Mouse (Mus musculus) kidney, postnatal 36 days (tissue): Measurements from ENCODE around the gene Atn1.

ENCODE experiments used
- DNase-seq, 2 experiments: peaks; one replicate each; pipeline ENCODE4 v3.0.0; 2021 to 2022; ENCODE audit warnings: mixed read lengths in 2 of 2

Gene Atn1

DNA sequence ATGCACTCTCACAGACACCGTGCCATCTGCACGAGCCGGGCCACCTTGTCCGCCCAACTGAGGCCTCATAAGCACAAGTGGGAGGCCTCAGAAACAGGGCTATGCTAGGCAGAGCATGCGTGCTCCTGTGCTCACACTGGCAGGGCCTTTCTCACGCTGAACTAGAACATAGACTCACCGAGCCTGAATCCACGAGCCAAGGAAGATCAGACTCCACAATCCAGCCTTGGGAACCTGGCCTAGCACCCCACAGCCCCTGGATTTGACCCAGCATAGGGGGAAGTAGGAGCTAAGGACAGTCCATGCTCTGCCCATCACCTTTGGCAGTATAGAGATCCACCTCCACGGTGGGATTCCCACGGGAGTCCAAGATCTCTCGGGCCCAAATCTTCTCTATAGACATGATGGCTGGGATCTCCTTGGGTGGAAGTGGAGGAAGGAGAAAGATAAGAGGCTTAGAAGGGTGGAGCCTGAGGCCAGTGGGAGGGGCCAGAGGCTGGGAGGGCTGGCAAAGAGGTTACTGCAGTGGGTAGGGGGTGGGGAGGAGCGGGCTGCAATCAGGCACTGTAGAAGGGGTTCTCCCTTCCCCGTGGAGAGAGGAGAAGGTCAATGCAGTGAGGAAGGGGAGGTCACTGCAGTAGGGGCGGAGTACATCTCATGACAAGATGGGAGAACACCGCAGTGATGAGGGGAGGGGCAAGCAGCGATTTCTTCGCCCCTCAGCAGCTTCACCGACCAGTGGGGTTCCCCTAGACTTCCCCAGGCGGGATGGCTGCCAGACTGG, 11.8 kb upstream of the Atn1 start:
- DNase-seq: no peak

GRCm38 (mm10) chr6:124767536-124767919, 11.2 kb upstream of the Atn1 start:
- DNase-seq: no peak

DNA sequence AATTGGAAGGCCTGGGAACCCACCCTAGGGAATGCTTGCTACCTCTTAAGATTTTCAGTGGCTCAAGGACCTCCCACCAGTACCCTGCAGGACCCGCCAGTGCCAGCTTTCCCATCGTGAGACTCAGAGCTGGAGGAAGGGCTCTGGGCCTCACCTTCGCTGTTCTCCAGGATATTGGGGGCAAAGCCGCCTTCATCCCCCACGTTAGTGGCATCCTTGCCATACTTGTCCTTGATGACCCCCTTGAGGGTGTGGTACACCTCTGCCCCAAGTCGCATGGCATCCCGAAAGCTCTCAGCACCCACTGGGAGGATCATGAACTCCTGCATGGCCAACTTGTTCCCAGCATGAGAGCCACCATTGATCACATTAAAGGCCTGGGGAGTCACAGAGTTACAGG, 9.6 kb upstream of the Atn1 start:
- no peak for DNase-seq

GRCm38 (mm10) chr6:124759259-124759658, 2.9 kb upstream of the Atn1 start:
- peak; percentile 93 to 94 for DNase-seq

DNA sequence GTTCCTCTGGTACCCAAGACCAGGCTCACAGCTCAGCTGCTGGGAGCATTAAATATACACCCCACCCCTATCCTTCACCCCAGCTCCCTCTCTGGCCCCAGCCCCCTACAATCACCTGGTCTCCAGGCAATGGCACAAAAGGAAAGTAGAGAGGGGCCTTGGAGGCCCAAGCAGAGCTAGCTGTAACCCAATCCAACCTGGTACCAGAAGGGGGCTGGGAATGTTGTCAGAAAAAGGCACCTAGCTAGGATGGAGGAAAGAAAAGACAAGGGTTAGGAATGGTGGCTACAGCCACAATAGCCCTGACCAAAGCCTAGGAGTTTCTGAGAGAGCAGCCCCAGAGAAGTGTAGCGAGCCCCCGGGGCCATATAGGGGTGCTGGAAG, 2.5 kb upstream of the Atn1 start:
- DNase-seq: no peak

GRCm38 (mm10) chr6:124757909-124758848, 1.9 kb upstream of the Atn1 start:
- peak; percentile 52 to 64 for DNase-seq

DNA sequence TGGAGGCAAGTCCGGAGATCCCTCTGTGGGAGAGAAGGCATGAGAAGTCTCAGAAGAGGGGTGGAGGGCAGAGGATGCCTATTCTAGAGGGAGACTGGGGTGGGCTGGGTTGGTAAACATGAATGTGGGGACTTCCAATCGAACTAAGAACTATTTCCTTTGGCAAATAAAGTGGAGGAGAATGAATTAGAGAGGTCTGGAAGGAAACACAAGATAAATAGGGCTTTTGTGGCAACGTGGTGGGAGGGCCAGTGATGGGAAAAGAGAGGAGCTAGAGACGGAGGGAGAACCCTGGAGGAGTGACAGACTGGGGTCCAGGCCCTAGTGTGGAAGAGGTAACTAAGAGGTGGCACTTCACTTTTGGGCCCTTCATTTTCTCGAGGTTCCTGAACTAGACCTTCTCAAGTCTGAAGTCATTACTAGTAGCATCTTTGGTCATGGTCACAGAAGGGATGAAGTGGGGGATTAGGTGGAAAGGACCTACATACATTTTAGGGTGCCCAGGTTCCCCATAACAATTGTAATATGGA, 1.1 kb upstream of the Atn1 start:
- DNase-seq: no peak

DNA sequence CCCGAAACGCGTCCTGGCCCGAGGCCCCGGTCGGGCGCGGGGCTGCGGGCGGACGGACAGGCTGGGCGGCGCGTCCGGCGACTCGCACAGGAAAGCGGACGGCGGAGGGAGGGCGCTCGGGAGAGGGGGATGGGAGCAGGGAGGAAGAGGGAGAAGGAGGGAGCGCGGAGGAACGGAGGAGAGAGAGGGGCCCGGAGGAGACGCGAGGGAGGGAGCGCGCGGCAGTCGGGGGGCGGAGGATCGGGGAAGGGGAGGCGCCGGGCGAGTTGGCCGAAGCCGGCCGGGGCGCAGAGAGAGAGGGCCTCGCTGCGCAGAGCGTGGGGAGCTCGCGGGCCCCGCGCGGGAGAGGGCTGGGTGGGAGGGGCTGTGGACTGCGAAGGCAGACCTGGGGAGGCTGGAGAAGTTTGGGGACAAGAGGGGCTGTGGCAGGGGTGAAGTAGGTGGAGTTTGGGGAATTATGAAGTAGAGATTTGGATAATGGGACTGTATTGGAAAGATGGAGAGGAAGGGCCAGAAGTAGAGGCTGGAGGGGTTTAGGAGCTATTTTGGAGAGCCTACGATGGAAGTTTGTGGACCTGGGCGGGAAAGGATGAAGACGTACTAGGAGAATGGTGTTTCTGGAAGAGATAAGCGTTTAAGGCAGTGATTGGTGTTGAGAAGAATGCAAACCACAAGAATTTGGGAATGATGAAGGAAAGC, 477 bp upstream of the Atn1 start:
- DNase-seq: peak; percentile 91

GRCm38 (mm10) chr6:124755306-124755705, 1.0 kb downstream of the Atn1 start:
- DNase-seq: no peak

- no peak for DNase-seq
Observed at GRCm38 (mm10) chr6:124753861-124754260, 2.5 kb downstream of the Atn1 start.

GRCm38 (mm10) chr6:124750405-124750804, 5.9 kb downstream of the Atn1 start:
- no peak for DNase-seq

DNA sequence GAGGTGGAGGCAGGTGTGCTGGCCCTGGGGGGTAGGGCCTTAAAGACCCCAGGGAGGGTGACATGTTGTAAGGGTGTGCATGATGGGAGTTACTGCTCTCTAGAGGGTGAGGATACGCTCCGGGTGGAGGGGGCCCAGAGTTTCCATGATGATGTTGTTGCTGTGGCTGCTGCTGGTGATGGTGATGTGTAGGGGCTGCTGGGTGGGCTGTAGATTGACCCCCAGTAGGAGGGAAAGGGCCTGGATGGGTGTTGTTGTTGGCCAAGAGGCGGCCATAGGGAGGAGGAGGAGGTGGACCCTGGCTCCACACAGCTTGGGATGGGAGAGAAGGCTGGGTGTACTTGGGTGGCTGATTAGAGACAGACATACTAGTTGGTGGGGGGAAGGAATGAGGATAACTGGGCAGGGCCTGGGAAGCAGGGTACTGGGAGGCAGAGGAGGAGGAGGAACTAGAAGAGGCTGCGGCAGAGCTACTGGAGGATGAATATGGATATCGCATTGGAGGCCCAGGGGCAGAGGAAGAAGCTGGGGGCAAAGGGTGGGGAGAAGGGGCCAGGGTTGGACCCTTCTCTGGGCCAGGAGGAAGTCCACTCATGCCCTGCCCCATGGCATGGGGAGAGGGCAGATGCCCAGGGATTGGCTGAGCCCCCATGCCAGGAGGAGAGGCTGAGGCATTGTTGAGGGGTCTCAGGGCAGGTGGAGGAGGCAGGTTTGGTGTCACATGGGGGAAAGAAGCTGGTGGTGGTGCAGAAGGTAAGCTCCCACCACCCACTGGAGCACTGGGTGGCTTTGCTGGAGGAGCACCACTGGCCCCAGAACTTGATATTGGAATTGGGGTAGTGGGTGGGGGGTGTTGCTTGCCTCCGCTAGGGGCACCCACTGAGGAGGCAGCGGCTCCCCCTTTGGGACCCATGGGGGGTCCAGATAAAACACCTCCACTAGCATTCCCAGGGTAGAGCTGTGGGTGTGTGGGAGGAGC, 9.4 kb downstream of the Atn1 start:
- DNase-seq: no peak

DNA sequence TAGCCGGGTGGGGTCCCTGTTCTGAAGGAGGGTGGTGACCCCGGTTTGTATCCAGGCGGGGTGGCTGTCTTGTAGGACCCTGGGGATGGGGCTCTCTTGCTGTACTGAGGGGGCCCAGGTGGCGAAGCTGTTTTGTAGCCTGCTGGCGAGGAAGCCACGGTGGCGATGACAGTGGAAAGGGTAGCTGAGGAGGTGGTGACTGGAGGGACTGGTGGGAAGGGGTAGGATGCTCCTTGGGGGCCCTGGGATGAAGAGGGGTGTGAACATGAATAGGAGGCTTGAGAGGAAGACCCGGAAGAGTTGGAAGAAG, 10.1 kb downstream of the Atn1 start:
- DNase-seq: no peak

DNA sequence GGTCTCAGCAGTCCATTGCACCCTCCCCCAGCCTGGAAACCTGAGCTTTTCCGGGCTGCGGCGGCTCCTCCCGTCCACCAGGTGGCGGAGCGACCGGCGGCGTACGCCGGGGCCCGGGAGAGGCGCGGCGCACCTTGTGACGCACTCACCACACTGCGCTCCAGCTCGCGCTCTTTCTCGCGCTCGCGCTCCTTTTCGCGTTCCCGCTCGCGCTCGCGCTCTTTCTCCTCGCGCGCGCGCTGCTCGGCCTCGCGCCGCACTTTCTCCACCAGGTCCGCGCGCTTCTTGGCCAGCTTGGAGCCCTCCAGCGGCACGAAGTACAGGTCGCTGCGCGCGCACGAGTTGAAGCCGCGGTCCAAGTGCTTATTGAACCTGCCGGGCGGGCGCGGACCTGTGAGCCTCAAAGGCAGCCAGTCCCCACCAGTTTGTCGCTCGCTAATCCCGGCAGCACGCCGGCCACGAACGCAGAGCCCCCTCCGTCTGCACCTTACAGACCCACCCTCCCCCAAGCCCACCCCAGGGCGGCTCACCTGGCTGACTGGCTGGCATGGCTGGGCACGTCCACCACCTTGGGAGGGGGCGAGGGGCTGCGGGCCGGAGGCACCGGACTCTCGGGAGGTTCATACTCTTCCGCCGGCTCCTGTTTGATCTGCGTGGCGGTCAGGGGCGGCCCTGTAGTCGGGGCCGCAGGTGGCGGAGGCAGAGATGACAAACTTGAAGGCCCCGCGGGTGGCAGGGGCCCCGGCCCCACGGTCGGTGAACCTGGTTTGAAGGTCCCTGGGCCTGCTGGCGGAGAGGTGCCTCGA, 10.6 kb downstream of the Atn1 start:
- DNase-seq: peak; percentile 95 to 96

GRCm38 (mm10) chr6:124744755-124745321, 11.5 kb downstream of the Atn1 start:
- peak in 1 of 2 experiments; percentile 46 for DNase-seq

DNA sequence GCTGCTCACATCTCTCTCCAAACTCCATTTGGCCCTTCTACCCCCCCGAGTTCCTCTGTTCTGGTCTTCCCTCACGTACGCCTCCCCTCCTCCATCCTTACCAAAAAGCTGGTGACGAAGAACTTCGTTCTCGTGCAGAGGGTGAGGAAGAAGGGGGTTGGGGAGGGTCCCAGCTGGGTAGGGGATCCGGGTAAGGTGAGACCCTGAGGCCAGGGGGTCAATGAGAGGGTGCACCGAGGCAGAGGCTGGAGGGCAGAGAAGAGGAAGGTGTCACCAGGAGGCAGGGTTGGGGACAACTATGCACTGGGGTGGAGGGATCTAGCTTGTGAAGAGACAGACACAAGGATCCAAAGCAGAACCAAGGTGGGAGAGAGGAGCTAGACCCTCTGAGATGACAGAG, 12.7 kb downstream of the Atn1 start:
- DNase-seq: no peak

DNA sequence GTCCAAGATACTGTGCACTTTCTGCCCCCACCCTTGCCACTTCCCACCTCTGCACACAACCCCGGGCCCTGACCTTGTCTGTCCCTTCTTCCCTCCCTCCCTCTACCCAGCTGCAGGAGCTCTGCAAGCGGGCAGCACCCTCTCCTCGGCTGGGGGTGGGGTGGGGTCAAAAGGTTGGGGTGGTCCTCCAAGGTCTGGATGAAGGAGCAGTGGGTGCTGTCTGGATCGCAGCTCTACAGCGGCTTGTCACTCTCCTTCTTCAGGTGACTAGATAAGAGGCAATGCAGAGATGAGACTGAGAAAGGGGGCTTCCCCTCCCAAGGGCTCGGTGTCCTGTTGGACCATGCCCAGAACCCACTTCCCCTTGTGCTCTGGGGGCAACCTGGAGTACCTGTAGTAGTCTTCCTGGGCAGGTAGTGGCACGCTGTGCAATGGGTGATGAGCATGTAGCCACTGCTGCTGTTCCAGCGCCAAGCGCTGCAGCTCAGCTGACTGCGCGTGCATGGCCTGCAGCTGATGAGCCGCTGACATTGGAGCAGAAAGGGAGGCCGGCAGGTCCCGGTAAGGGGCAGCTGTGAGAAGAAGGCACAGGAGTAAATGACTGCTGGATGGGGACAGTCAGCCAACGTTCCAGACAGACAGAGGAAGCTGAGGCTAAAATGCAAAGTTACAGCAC, 13.3 kb downstream of the Atn1 start:
- DNase-seq: no peak

DNA sequence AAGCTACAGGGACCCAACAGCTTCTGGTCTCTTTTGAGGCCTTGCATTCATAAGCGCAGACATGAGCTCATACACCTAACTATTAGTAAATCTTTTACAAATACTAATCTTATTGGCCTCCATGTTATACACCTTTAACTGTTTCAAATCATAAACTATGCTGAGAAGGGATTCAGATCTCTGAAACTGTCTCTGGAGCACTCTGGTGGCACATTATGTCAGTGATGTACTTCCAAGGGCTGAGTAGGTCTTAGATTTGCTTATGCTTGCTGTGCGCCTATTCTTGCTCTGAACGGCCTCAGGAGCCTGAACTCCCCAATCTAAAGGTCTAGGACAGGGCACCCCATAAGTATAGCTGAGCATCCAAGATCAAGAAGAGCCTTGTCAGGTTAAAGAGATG, 14.5 kb downstream of the Atn1 start:
- DNase-seq: no peak

- DNase-seq: peak; percentile 86 to 90
Observed at GRCm38 (mm10) chr6:124740888-124741761, 15.2 kb downstream of the Atn1 start, which contains the start of gene Grcc10. Grcc10 (minus strand) TSS chr6:124741374.
